Mouse (Mus musculus): ENCODE results near the gene Nfatc3. TPM values are rescaled to one million over a fixed set of nuclear protein-coding genes. Genes with fewer than 3 reads are reported as not detected.
"Not testable (repeated sequence)": the region's sequence is repeated elsewhere in the genome, so short reads cannot be mapped to it uniquely, and the experiment has no call there.

Nfatc3 gene
- 10 to 100 TPM; 10.3 to 83.3 (median 38.5) TPM for total RNA-seq (2018; cell fraction: chromatin; rRNA removed)
- total RNA-seq (2018; cell fraction: cytosol; rRNA removed) = 10 to 100 TPM; 19.5 to 40.4 (median 33.9) TPM
- 10 to 100 TPM; 12.0 to 86.7 (median 34.1) TPM for total RNA-seq (2018; cell fraction: nucleus; rRNA removed)
- polyA plus RNA-seq (2018) = 21.3 to 25.2 TPM (median 22.3 TPM) in 3 replicates

- WGBS (ENCODE audit: missing documents) = under 1% methylated on average over 42 of the region's 52 CpGs
- H3K27ac ChIP-seq = peak within 1 kb of the TSS; percentile 83
- H3K36me3 ChIP-seq (ENCODE audit: inconsistent target) = no peaks in the 10 kb centered on the region
- H3K79me2 ChIP-seq (ENCODE audit: inconsistent target) = peaks cover 37% of the 10 kb centered on the region
- H3K4me3 ChIP-seq (ENCODE audit: inconsistent target) = peak within 1 kb of the TSS; percentile 57
Observed at GRCm38 (mm10) chr8:106058731-106059612, at the start of gene Nfatc3. Gene Nfatc3, plus strand, starts transcription at chr8:106058840.

- H3K27ac ChIP-seq = peak overlapping the region; percentile 70
- no peaks in the 10 kb centered on the region; the same call in 1 of the 2 replicates for H3K36me3 ChIP-seq (ENCODE audit: inconsistent target)
- peaks cover 42% of the 10 kb centered on the region for H3K79me2 ChIP-seq (ENCODE audit: inconsistent target)
- WGBS (ENCODE audit: missing documents) = 1% methylated on average over 74 of the region's 74 CpGs
- peak overlapping the region; percentile 81 for H3K4me3 ChIP-seq (ENCODE audit: inconsistent target)
Observed at GRCm38 (mm10) chr8:106010748-106011642, 47.6 kb upstream of the Nfatc3 start.

- Histone ChIP-seq H3K36me3 (ENCODE audit: inconsistent target) (no peaks in the 10 kb centered on the region; the same call in 1 of the 2 replicates), H3K4me3 (ENCODE audit: inconsistent target) (peak within 1 kb of the TSS; percentile 81), H3K79me2 (ENCODE audit: inconsistent target) (peaks cover 42% of the 10 kb centered on the region), H3K27ac (peak within 1 kb of the TSS; percentile 70)
- 4% methylated on average over 6 of the region's 6 CpGs for WGBS (ENCODE audit: missing documents)
Observed at GRCm38 (mm10) chr8:106011643-106011986, 47.0 kb upstream of the Nfatc3 start, which contains the start of gene Ddx28. Gene Ddx28, minus strand, starts transcription at chr8:106011882.

- not testable (repeated sequence) for H3K27ac ChIP-seq; H3K36me3 ChIP-seq (ENCODE audit: inconsistent target)
- peaks cover 42% of the 10 kb centered on the region for H3K79me2 ChIP-seq (ENCODE audit: inconsistent target)
- peak overlapping the region; percentile 81 for H3K4me3 ChIP-seq (ENCODE audit: inconsistent target)
- 66% methylated on average over 4 of the region's 8 CpGs for WGBS (ENCODE audit: missing documents)
Observed at GRCm38 (mm10) chr8:106012203-106012602, 46.4 kb upstream of the Nfatc3 start.

GRCm38 (mm10) chr8:106016284-106016683, 42.4 kb upstream of the Nfatc3 start:
- Histone ChIP-seq H3K79me2 (ENCODE audit: inconsistent target) (peaks cover 10% of the 10 kb centered on the region; the same call in 1 of the 2 replicates), H3K36me3 (ENCODE audit: inconsistent target) (no peaks in the 10 kb centered on the region; the same call in 1 of the 2 replicates), H3K4me3 (ENCODE audit: inconsistent target) (no peak overlapping the region), H3K27ac (no peak overlapping the region)
- WGBS (ENCODE audit: missing documents) = 90% methylated on average over 6 of the region's 6 CpGs

- no peak overlapping the region for H3K4me3 ChIP-seq (ENCODE audit: inconsistent target)
- WGBS (ENCODE audit: missing documents) = 29% methylated on average over 7 of the region's 7 CpGs
- no peaks in the 10 kb centered on the region; the same call in 1 of the 2 replicates for H3K36me3 ChIP-seq (ENCODE audit: inconsistent target)
- peaks cover 1% of the 10 kb centered on the region; the same call in 1 of the 2 replicates for H3K79me2 ChIP-seq (ENCODE audit: inconsistent target)
- H3K27ac ChIP-seq = no peak overlapping the region
Observed at GRCm38 (mm10) chr8:106017130-106017529, 41.5 kb upstream of the Nfatc3 start.

- 96% methylated on average over 3 of the region's 3 CpGs for WGBS (ENCODE audit: missing documents)
- Histone ChIP-seq H3K4me3 (ENCODE audit: inconsistent target) (no peak overlapping the region), H3K36me3 (ENCODE audit: inconsistent target) (no peaks in the 10 kb centered on the region; the same call in 1 of the 2 replicates), H3K27ac (no peak overlapping the region), H3K79me2 (ENCODE audit: inconsistent target) (no peaks in the 10 kb centered on the region)
Observed at GRCm38 (mm10) chr8:106018039-106018438, 40.6 kb upstream of the Nfatc3 start.

- Histone ChIP-seq H3K4me3 (ENCODE audit: inconsistent target) (no peak overlapping the region), H3K79me2 (ENCODE audit: inconsistent target) (no peaks in the 10 kb centered on the region), H3K36me3 (ENCODE audit: inconsistent target) (no peaks in the 10 kb centered on the region), H3K27ac (no peak overlapping the region)
Observed at GRCm38 (mm10) chr8:106022483-106022882, 36.2 kb upstream of the Nfatc3 start.

GRCm38 (mm10) chr8:106038721-106039120, 19.9 kb upstream of the Nfatc3 start:
- no peak overlapping the region for H3K4me3 ChIP-seq (ENCODE audit: inconsistent target)
- H3K27ac ChIP-seq = no peak overlapping the region
- WGBS (ENCODE audit: missing documents) = 90% methylated on average over 10 of the region's 10 CpGs
- H3K36me3 ChIP-seq (ENCODE audit: inconsistent target) = no peaks in the 10 kb centered on the region; the same call in 1 of the 2 replicates
- H3K79me2 ChIP-seq (ENCODE audit: inconsistent target) = no peaks in the 10 kb centered on the region

GRCm38 (mm10) chr8:106039605-106040004, 19.0 kb upstream of the Nfatc3 start:
- Histone ChIP-seq H3K27ac (no peak overlapping the region), H3K4me3 (ENCODE audit: inconsistent target) (no peak overlapping the region), H3K79me2 (ENCODE audit: inconsistent target) (no peaks in the 10 kb centered on the region), H3K36me3 (ENCODE audit: inconsistent target) (no peaks in the 10 kb centered on the region; the same call in 1 of the 2 replicates)
- WGBS (ENCODE audit: missing documents) = 44% methylated on average over 4 of the region's 4 CpGs

- no peaks in the 10 kb centered on the region; the same call in 1 of the 2 replicates for H3K36me3 ChIP-seq (ENCODE audit: inconsistent target)
- WGBS (ENCODE audit: missing documents) = 83% methylated on average over 4 of the region's 4 CpGs
- H3K79me2 ChIP-seq (ENCODE audit: inconsistent target) = no peaks in the 10 kb centered on the region
- H3K27ac ChIP-seq = no peak overlapping the region
- no peak overlapping the region for H3K4me3 ChIP-seq (ENCODE audit: inconsistent target)
Observed at GRCm38 (mm10) chr8:106040218-106040617, 18.4 kb upstream of the Nfatc3 start.

GRCm38 (mm10) chr8:106043055-106043454, 15.6 kb upstream of the Nfatc3 start:
- WGBS (ENCODE audit: missing documents) = 100% methylated on average over 2 of the region's 2 CpGs
- Histone ChIP-seq H3K79me2 (ENCODE audit: inconsistent target) (no peaks in the 10 kb centered on the region), H3K4me3 (ENCODE audit: inconsistent target) (no peak overlapping the region), H3K27ac (no peak overlapping the region), H3K36me3 (ENCODE audit: inconsistent target) (no peaks in the 10 kb centered on the region)

GRCm38 (mm10) chr8:106044151-106044550, 14.5 kb upstream of the Nfatc3 start:
- H3K4me3 ChIP-seq (ENCODE audit: inconsistent target) = no peak overlapping the region
- 45% methylated on average over 2 of the region's 3 CpGs for WGBS (ENCODE audit: missing documents)
- H3K79me2 ChIP-seq (ENCODE audit: inconsistent target) = no peaks in the 10 kb centered on the region
- no peak overlapping the region for H3K27ac ChIP-seq
- no peaks in the 10 kb centered on the region for H3K36me3 ChIP-seq (ENCODE audit: inconsistent target)

GRCm38 (mm10) chr8:106046872-106047559, 11.6 kb upstream of the Nfatc3 start:
- WGBS (ENCODE audit: missing documents) = 94% methylated on average over 11 of the region's 11 CpGs

More at GRCm38 (mm10) chr8:106046872-106047559, 11.6 kb upstream of the Nfatc3 start:
- Histone ChIP-seq H3K27ac (no peak overlapping the region), H3K79me2 (ENCODE audit: inconsistent target) (no peaks in the 10 kb centered on the region), H3K4me3 (ENCODE audit: inconsistent target) (no peak overlapping the region), H3K36me3 (ENCODE audit: inconsistent target) (peaks cover 9% of the 10 kb centered on the region; the same call in 1 of the 2 replicates)

All from macrophage (primary cell).